Mouse (Mus musculus): ENCODE measurements around the gene Disc1.

GRCm38 (mm10) chr8:125283542-125283941 is 229.5 kb downstream of the Disc1 start:
- TF ChIP-seq CTCF (IDR thresholded peaks at IDR 0.05): no peak
- TF ChIP-seq POLR2A (IDR thresholded peaks at IDR 0.05; ENCODE audit: insufficient read depth, low read depth, low read length): no peak
- no peak for TF ChIP-seq EP300 (IDR thresholded peaks at IDR 0.05; ENCODE audit: insufficient read depth, low read depth, low read length)

All from heart, adult 2 months (tissue).